Mouse (Mus musculus): ENCODE data around the gene Cyp27b1.

DNA sequence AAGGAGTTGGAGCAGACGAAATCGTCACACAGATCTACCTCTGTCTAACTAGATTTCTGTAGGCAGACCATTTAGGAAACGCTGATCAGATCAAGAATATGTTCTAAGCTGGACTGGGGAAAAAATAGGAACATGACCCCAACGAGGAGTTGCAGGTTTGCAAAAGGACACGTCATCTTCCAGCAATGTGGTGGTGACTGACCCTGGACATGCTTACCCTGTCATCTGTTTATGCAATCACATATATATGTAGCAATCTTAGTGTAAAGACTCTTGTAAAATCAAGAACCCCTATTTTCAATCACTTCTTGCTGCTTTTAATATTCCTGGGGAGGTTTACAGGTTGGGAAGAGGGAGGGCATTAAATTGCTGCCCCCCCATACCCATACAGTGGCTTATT lies 14.5 kb downstream of the Cyp27b1 start:
- no peak for TF ChIP-seq TAL1 (IDR thresholded peaks at IDR 0.05; ENCODE audit: low read length)
- TF ChIP-seq GATA1 (IDR thresholded peaks at IDR 0.05; ENCODE audit: low read length) = no peak
